Mouse (Mus musculus) forebrain, embryonic 13.5 days (tissue): ENCODE measurements at regions not wholly inside any gene's neighbourhood (a gene's known extent, or its start where the extent isn't known, plus 50 kb on each side); places are given as distances from the start of the nearest gene placed in this dataset.

ENCODE experiments used
- ATAC-seq: fragments of 200-750 bp; cut with Nextera tagmentation; 2 replicates; pipeline ENCODE4 v1.8.0; 2017
- H3K27ac ChIP-seq: fragments of 300-500 bp; sonication (generic); 2 replicates; pipeline ENCODE4 v1.5.1; 2015; ENCODE audit warnings: inconsistent platforms, mild to moderate bottlenecking, moderate library complexity
- H3K27me3 ChIP-seq: fragments of 300-500 bp; sonication (generic); 2 replicates; pipeline ENCODE4 v1.6.1; 2015; ENCODE audit warnings: mild to moderate bottlenecking, inconsistent platforms
- H3K36me3 ChIP-seq: fragments of 300-500 bp; sonication (generic); 2 replicates; pipeline ENCODE4 v1.6.1; 2015; ENCODE audit warnings: mild to moderate bottlenecking, inconsistent platforms; ENCODE audit not compliant: poor library complexity, severe bottlenecking
- H3K4me1 ChIP-seq: fragments of 300-500 bp; sonication (generic); 2 replicates; pipeline ENCODE4 v1.6.1; 2015; ENCODE audit warnings: inconsistent platforms
- H3K4me2 ChIP-seq: fragments of 300-500 bp; sonication (generic); 2 replicates; pipeline ENCODE4 v1.6.1; 2015; ENCODE audit warnings: inconsistent platforms, mild to moderate bottlenecking, moderate library complexity
- H3K4me3 ChIP-seq: fragments of 300-500 bp; sonication (generic); 2 replicates; pipeline ENCODE4 v1.5.1; 2015; ENCODE audit warnings: mild to moderate bottlenecking, inconsistent platforms
- H3K9ac ChIP-seq: fragments of 300-500 bp; sonication (generic); 2 replicates; pipeline ENCODE4 v1.6.1; 2015; ENCODE audit warnings: mild to moderate bottlenecking, inconsistent platforms
- H3K9me3 ChIP-seq: fragments of 300-500 bp; sonication (generic); replicated peaks from 2 replicates; pipeline ENCODE4 v1.6.1; 2016; ENCODE audit warnings: inconsistent platforms
- WGBS: fragments of 180-500 bp; shearing (Covaris S2); methylation state at CpG from one replicate; pipeline ENCODE4 v1.1.7; 2015; 5-methylcytosine and 5-hydroxymethylcytosine counted together

DNA sequence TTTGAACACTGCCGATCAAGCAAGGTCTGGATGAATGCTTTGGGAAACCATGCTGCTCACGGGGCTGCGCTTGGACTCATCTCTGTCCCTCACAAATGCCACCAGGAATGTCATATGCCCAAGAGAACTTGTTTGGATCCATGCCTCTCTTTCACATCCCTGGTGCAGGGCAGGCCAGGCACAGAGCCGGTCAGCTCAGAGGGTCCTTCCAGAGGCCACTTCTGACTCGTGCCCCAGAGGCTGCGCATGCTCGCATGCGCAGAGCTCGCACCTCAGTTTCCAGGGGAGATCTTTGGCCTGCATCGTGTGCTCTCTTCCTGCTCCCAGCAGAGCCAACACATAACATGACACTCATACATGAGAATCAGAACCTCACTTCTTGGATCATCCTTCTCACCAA is 111.1 kb downstream of the Tfap2c start:
- Histone ChIP-seq H3K4me1 (peaks cover 35% of the 10 kb centered on the region), H3K4me3 (no peak overlapping the region), H3K36me3 (no peaks in the 10 kb centered on the region), H3K9me3 (no peaks in the 10 kb centered on the region), H3K4me2 (no peak overlapping the region), H3K27me3 (peaks cover 10% of the 10 kb centered on the region), H3K27ac (no peak overlapping the region), H3K9ac (no peak overlapping the region)
- 73% methylated on average over 10 of the region's 10 CpGs for WGBS
- no peak for ATAC-seq

DNA sequence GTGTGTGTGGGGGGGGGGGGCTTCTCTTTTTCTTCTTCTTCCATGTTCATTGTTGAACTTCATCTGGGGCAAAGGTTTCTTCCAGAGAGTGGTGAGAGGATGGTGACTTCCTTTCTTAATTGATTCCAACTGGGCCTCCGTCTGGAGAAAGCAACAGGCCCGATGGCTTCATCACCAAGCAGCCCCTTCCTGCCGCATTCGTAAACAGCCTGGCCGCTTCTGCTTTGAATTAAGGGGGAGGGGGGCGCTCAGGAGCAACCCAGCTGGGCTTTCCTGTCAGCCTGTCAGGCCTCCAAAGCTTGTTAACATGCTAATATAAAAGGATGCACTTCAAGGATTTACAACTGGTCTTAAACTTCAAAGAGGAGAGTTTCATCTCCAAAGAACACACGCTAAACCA is 111.5 kb downstream of the Tfap2c start:
- no peak overlapping the region for H3K4me2 ChIP-seq
- H3K9me3 ChIP-seq: no peaks in the 10 kb centered on the region
- 0% methylated on average over 7 of the region's 7 CpGs for WGBS
- no peaks in the 10 kb centered on the region for H3K36me3 ChIP-seq
- peaks cover 10% of the 10 kb centered on the region for H3K27me3 ChIP-seq
- no peak overlapping the region for H3K9ac ChIP-seq
- no peak overlapping the region for H3K4me3 ChIP-seq
- H3K4me1 ChIP-seq: peaks cover 35% of the 10 kb centered on the region
- peak; percentile 40; the same call in 1 of the 2 replicates for ATAC-seq
- no peak overlapping the region for H3K27ac ChIP-seq

DNA sequence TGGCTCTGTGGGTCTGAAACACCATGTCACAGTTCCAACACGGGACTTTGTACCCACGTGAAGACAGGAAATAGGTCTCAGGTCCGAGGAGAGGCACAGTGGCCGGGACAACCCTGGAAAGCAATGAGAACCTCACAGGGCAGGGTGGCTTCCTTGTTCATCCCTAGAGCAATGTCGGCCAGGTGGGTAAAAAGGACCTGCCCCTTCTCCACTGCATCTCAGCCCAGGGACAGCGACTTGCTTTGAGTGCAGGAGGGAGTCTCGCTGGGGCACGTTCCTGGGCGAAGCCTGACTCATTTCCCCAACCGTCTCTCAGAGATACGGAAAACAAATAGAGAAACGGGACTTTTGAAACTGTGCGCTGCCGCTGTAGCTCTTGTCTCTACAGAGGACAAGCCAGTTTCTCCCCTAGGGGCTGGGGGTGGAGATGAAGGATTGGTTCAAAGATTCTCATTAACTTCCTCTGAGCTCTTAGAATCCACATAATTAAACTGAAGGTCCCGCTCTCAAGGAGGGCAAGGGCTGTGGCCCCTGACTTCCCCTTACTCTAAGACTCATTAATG is 112.1 kb downstream of the Tfap2c start:
- no peak overlapping the region for H3K4me2 ChIP-seq

DNA sequence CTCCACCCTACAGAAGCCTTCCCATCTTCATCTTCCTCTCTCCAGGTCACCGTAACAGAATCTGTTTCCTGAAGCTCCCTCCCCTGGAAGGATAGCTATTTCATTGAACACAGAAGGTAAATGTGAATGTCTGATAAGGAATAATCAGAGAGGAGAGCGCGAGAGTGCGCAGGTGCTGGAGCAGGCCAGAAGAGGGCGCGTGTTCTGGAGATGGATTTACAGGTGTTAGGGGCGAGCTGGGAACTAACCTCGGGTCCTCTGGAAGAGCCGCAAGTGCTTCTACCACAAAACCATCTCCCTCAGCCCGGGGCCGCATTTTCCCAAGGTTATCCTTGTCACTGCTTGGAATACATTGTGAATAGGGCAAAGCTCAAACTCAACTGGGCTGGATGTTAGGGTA is 112.8 kb downstream of the Tfap2c start:
- no peak overlapping the region for H3K4me2 ChIP-seq
- peaks cover 35% of the 10 kb centered on the region for H3K4me1 ChIP-seq
- H3K27ac ChIP-seq: no peak overlapping the region
- H3K4me3 ChIP-seq: no peak overlapping the region
- ATAC-seq: no peak
- no peaks in the 10 kb centered on the region for H3K9me3 ChIP-seq
- H3K9ac ChIP-seq: no peak overlapping the region
- 66% methylated on average over 11 of the region's 11 CpGs for WGBS
- no peaks in the 10 kb centered on the region for H3K36me3 ChIP-seq
- peaks cover 10% of the 10 kb centered on the region for H3K27me3 ChIP-seq

More for the DNA sequence above, 112.1 kb downstream of the Tfap2c start:
- Histone ChIP-seq H3K27me3 (peaks cover 10% of the 10 kb centered on the region), H3K9ac (no peak overlapping the region), H3K4me3 (no peak overlapping the region), H3K4me1 (peaks cover 35% of the 10 kb centered on the region), H3K36me3 (no peaks in the 10 kb centered on the region), H3K9me3 (no peaks in the 10 kb centered on the region), H3K27ac (no peak overlapping the region)
- ATAC-seq: no peak
- 16% methylated on average over 15 of the region's 15 CpGs for WGBS

DNA sequence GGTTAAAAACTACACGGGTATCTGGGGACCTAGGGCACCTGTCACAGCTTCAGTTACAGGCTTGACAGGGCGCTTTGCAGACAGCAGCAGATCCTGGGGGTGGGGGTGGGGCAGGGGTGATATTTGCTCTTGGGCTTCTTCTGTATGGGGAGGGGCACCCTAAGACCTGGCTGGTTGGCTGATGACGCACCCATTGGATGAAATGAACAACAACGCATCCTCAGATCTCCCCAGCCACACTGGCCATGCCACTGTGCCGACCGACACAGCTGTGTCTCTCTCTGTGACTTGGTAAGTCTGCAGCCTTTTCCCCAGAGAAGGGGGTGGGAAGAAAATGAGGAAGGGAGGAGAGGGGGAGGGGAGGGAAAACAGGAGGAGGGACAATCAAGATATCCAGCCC is 114.3 kb downstream of the Tfap2c start:
- peak; percentile 73 for ATAC-seq
- no peak overlapping the region for H3K9ac ChIP-seq

DNA sequence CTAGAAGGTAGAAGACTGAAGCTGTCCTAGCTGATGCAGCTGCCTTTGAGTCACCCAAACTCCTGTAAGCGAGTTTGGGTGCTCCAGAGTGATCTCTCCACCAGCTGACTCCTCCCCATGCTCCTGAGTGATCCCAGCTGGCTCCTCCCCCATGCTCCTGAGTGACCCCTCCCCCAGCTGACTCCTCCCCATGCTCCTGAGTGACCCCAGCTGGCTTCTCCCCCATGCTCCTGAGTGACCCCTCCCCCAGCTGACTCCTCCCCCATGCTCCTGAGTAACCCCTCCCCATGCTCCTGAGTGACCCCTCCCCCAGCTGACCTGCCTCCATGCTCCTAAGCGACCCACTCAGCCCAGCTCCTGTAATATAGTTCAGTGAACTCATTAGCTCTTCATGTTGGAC is 123.7 kb downstream of the Tfap2c start:
- no peak for ATAC-seq
- no peaks in the 10 kb centered on the region for H3K36me3 ChIP-seq
- H3K4me3 ChIP-seq: no peak overlapping the region
- H3K27ac ChIP-seq: no peak overlapping the region
- no peak overlapping the region for H3K4me2 ChIP-seq
- 24% methylated on average over 2 of the region's 2 CpGs for WGBS
- H3K4me1 ChIP-seq: no peaks in the 10 kb centered on the region
- H3K27me3 ChIP-seq: no peaks in the 10 kb centered on the region
- no peaks in the 10 kb centered on the region for H3K9me3 ChIP-seq
- H3K9ac ChIP-seq: no peak overlapping the region

More for the DNA sequence above, 114.3 kb downstream of the Tfap2c start:
- Histone ChIP-seq H3K4me2 (peak overlapping the region; percentile 37), H3K4me3 (no peak overlapping the region), H3K36me3 (no peaks in the 10 kb centered on the region), H3K4me1 (peaks cover 35% of the 10 kb centered on the region), H3K27me3 (peaks cover 10% of the 10 kb centered on the region), H3K9me3 (no peaks in the 10 kb centered on the region), H3K27ac (peak overlapping the region; percentile 78)
- WGBS: 3% methylated on average over 6 of the region's 6 CpGs

DNA sequence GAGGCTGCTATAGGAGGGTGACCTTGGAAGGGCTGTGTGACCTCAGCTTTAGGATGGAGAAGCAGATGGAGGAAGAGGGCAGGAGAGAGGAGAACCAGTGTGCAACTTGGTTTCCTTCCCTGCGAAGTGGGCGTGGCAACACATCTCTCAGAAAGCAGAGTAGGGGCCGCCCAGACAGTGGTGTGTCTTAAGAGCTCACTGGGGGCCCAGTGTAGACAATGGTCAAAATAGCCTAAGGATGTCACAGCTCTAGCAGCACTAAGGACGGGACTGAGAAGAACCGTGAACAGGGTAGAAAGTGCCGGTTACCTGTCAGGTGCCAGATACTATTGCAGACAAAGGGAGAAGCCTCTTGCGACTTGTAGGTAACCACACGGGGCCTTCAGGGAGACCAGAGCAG is 125.2 kb downstream of the Tfap2c start:
- Histone ChIP-seq H3K4me1 (no peaks in the 10 kb centered on the region), H3K36me3 (no peaks in the 10 kb centered on the region), H3K9me3 (no peaks in the 10 kb centered on the region), H3K4me3 (no peak overlapping the region), H3K27ac (no peak overlapping the region), H3K27me3 (no peaks in the 10 kb centered on the region), H3K4me2 (no peak overlapping the region), H3K9ac (no peak overlapping the region)
- 83% methylated on average over 8 of the region's 8 CpGs for WGBS
- ATAC-seq: no peak

DNA sequence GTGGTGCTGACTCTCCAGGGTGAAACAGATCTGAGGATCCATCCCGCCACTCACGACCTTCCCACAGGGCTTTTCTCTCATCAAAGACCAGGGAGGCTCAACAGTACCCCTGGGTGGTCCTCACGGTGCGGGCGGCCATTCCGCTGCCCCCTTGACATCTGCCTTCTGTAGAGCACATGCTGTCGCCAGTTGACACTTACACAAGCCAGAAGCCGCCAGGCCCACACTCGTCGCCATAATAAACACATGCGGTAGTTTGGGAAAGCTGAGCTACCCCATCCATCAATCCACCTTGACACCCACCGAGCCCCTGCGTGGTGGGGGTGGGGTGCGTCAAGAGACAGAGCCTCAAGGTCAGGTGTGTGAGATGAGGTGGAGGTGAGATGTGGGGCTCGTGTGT is 125.7 kb downstream of the Tfap2c start:
- no peak overlapping the region for H3K9ac ChIP-seq
- no peaks in the 10 kb centered on the region for H3K4me1 ChIP-seq
- ATAC-seq: no peak
- no peak overlapping the region for H3K27ac ChIP-seq
- H3K9me3 ChIP-seq: no peaks in the 10 kb centered on the region
- WGBS: 81% methylated on average over 15 of the region's 15 CpGs
- H3K27me3 ChIP-seq: no peaks in the 10 kb centered on the region
- H3K4me3 ChIP-seq: no peak overlapping the region
- no peak overlapping the region for H3K4me2 ChIP-seq
- no peaks in the 10 kb centered on the region for H3K36me3 ChIP-seq

DNA sequence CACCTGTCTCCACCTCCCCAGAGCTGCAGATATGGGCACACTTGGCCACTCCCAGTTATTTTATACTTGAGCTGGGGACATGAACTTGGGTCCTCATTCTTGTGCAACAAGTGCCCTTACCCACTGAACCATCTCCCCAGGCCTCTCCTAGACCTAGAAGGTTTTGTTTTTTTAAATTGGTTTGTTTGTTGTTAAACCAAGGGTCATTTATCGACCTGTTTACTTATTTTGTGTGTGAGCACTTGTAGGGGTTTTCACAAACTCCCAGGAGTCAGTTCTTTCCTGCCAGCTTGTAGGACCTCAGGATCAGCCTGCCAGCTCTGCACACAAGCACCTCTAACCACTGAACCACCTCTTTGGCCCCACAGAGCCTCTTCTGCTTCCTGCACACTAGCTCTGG is 140.8 kb downstream of the Tfap2c start:
- ATAC-seq: no peak
- WGBS: 78% methylated on average over 1 of the region's 1 CpGs
- no peak overlapping the region for H3K9ac ChIP-seq

DNA sequence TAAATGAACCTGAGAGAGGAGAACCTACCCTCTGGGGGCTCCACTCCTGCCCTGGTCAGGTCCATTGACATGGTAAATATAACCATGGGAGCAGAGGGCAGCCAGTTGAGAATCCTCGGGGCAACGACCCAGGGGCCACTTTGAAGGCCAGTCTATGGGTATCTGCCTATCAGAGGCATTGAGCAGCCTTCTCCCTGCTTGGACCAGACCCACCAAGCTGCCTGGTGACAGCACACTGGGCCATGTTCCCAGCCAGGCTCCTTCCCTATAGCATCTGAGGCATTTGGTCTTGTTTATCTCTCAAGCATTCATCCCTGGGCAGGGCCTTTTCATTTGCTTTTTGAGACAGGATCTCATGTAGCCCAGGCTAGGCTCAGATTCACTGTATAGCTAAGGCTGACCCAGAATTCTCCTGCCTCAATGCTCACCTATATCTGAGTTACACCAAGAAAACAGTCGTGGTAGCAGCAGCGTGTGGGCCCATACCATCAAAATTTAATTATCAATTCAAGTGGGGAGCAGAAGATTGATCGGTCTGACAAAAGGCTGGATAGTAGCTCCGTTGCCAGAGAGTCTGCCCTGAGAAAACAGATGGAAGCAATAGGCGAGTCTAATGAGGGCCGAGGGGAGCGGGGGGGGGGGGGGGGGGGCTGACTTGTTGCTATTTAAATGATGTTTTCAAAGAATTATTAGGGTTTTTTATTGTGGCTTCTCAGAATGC is 141.7 kb downstream of the Tfap2c start:
- Histone ChIP-seq H3K9me3 (no peaks in the 10 kb centered on the region), H3K36me3 (no peaks in the 10 kb centered on the region), H3K27me3 (no peaks in the 10 kb centered on the region), H3K4me1 (0 out of 2 replicates have a peak, but pooled peaks cover 6% of the 10 kb centered on the region), H3K9ac (no peak overlapping the region), H3K4me3 (no peak overlapping the region), H3K27ac (no peak overlapping the region), H3K4me2 (no peak overlapping the region)
- ATAC-seq: peak; percentile 61; the same call in 1 of the 2 replicates
- 45% methylated on average over 9 of the region's 9 CpGs for WGBS

More for the DNA sequence above, 140.8 kb downstream of the Tfap2c start:
- Histone ChIP-seq H3K4me1 (0 out of 2 replicates have a peak, but pooled peaks cover 6% of the 10 kb centered on the region), H3K4me2 (no peak overlapping the region), H3K9me3 (no peaks in the 10 kb centered on the region), H3K36me3 (no peaks in the 10 kb centered on the region), H3K27ac (no peak overlapping the region), H3K27me3 (no peaks in the 10 kb centered on the region), H3K4me3 (no peak overlapping the region)

DNA sequence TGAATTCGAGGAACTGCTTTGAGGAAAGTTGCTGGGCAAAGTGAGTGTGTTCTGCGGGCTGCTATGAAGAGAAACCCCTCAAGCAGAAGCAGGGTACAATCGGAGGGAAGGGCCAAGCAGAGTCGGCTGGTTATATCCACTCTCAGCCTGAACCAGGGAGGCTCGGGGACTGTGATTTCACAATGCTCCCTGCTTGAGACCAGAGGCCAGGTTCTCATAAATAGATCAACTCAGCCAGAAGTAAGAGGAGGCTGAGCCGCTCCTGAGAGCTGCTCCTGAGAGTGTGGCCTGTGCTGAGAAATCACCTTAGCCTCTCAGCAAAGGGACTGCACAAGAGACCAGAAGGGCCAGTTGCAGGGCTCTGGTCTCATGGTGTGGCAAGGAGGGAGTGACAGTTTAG is 149.6 kb downstream of the Tfap2c start:
- ATAC-seq: peak; percentile 53; the same call in 1 of the 2 replicates
- H3K9ac ChIP-seq: no peak overlapping the region
- no peak overlapping the region for H3K4me3 ChIP-seq
- H3K4me1 ChIP-seq: peaks cover 13% of the 10 kb centered on the region; the same call in 1 of the 2 replicates
- WGBS: 18% methylated on average over 6 of the region's 6 CpGs
- no peaks in the 10 kb centered on the region for H3K27me3 ChIP-seq
- H3K36me3 ChIP-seq: no peaks in the 10 kb centered on the region
- H3K4me2 ChIP-seq: no peak overlapping the region
- H3K9me3 ChIP-seq: no peaks in the 10 kb centered on the region
- H3K27ac ChIP-seq: no peak overlapping the region

DNA sequence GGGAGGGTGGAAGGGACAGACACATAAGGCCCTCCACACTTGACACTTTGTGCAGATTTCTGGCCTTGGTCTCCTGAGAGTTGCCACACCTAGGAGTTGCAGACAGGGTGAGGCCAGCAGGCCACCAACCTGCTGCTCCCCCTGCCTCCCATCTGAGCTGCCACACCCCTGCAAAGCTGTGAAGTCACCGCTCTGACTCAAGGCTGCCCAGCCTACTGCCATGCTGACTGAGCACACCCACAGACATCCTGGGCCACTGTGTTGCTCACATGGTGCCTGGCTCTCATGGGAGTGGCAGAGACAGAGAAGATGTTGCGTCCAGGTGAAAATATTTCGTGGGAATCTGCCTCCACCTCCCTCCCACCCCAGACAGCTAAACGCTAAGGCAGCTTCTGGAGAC is 150.3 kb downstream of the Tfap2c start:
- Histone ChIP-seq H3K9me3 (no peaks in the 10 kb centered on the region), H3K27ac (no peak overlapping the region), H3K9ac (no peak overlapping the region), H3K36me3 (no peaks in the 10 kb centered on the region), H3K27me3 (no peaks in the 10 kb centered on the region), H3K4me1 (peaks cover 13% of the 10 kb centered on the region; the same call in 1 of the 2 replicates), H3K4me2 (no peak overlapping the region), H3K4me3 (no peak overlapping the region)
- no peak for ATAC-seq
- WGBS: 86% methylated on average over 4 of the region's 4 CpGs
